Mouse (Mus musculus) embryonic stem cell, embryonic (primary cell): ENCODE measurements around the gene Prkg1.
"Not testable (repeated sequence)": the region's sequence is repeated elsewhere in the genome, so short reads cannot be mapped to it uniquely, and the experiment has no call there.

Experiments
- CTCF ChIA-PET, 4 experiments: fragments of 300-600 bp in 2 of 4; fragments of 350-600 bp in 2 of 4; sonication (Branson Sonifier 250); formaldehyde crosslinking; loops; one replicate each; lab custom pipeline; 2022; ENCODE audit warnings: inconsistent platforms in 2 of 4; lab: Charles Lee
- POLR2A ChIA-PET, 4 experiments: fragments of 300-600 bp in 2 of 4; fragments of 350-600 bp in 2 of 4; sonication (Branson Sonifier 250); formaldehyde crosslinking; loops; one replicate each; lab custom pipeline; 2022; ENCODE audit warnings: antibody characterized with exemption in 4 of 4, inconsistent platforms in 1 of 4; lab: Charles Lee

Prkg1 gene

DNA sequence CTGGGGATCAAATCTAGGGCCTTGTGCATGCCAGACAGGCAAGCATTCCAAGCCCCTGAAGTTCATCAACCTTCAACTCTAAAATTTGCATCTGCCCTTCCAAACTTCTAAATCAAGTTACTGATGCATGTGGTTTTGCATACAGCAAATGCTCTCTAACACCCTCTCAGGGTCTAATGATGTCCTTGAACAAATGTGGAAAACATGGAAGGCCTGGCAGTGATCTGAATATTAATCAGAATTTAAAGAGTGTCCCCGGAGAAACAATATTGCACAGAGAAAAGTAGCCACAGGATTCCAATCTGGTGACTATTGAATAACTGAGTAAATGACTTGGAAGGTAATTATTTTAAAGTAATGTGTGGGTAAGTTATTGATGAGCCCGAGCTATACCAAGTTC is 481.2 kb downstream of the Prkg1 start:
- POLR2A ChIA-PET: no interaction called here
- CTCF ChIA-PET: no interaction called here

DNA sequence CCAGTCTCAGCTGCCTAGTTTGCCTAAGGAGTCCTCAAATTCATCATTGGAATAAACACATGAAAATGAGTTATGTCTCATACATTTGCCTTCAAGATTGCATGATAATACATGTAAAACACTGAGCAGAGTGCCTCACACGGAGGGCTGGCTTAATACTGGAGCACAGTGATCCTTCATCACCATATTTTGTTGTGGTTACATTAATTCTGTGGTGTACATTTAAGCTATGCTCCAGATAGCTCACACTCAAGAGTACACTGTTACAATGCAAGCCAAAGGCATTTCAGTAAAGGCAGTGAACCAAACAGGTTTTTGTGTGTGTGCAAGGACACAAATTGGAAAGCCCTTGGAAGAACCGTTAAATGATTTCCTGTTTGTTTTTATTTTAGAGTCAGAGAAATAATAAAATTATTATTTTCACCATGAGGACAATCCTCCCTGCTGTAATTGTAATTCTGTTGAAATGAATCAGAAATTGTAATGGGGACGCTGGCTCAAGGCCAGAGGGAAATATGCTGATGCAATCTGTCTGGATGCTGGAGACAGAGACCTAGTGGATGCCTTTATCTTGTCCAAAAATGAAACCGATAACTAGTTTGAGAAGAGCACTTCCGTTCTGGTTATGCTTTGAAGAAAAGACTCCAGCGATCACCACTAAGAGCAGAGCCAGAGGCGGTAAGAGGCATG is 484.9 kb downstream of the Prkg1 start:
- ChIA-PET POLR2A (no interaction called here), CTCF (no interaction called here)

DNA sequence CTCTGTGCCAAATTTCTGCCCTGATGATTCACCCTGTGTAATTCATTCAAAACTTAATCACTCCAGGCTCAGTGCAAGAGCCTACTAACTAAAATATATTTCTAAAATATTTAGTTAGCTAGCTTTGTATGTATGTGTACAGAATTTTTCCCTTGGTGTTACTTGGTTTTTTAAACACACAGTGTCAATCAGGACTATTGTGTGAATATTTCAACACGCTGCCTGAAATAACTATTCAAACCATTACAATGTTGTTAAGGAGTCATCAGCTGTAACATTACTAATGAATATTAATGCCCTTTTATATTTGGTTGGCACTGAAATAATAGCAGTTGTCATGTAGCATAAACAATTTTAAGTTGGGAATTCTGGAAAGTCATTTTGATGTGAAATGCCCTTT is 502.4 kb downstream of the Prkg1 start:
- POLR2A ChIA-PET: no interaction called here
- CTCF ChIA-PET: no interaction called here

DNA sequence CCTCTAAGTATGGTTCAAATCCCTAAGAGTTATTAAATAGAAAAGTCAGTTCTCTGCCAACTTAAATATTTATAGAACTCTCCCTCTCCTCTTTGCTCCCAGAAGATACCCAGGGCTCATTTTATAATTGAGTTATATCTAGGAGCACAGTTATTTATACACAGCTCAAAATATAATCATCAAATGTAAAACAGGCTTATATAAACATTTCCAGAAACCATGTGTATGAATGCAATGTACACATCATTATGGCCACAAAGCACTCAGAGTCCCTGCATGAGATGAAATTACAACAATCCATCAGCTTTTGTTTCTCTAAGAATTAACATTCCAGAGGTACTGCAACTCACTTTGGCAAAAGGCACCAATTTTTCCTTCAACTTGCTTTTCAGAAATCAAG is 504.3 kb downstream of the Prkg1 start:
- ChIA-PET POLR2A (no interaction called here), CTCF (interaction anchor here in 1 of 4 experiments (0.6 kb wide), 1 partner anchor 78 kb away, joined by 3 read pairs; no protein-coding TSS in a partner anchor)

DNA sequence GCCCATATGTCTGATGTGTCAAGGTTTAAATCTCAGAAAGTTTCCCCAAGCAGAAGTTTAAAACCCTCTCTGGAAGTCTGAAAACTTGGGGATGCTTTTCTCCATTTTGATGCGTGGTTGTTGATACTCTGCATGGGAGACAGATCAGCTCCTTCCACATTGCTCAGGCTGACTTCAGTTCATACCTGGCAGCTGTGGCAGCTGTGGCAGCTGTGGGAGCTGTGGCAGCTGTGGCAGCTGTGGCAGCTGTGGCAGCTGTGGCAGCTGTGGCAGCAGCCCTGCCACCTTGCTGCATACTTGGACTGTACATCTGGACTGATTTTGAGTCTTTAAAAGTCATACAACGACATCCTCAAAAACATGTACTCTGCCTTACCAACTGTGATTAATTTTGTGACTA is 509.1 kb downstream of the Prkg1 start:
- ChIA-PET CTCF (no interaction called here), POLR2A (no interaction called here)

DNA sequence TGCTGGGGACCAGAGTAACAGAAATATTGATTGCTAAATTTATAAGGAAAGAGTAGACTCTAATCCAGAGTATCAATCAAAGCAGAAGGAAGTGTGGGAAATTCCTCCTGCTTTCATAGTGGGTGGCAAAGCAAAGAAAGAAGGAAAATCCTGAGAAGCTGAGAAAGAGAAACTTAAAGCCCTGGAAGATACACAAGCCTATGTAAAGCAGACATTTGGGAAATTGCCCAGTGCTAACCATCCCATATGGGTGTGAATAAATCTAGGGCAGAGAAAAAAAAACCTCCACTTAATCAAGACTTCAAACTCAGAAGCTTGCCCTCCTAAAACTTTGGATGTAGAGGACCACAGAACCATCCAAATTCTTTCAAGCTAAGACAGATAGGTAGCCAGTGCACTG is 532.4 kb downstream of the Prkg1 start:
- CTCF ChIA-PET: interaction anchor here in 1 of 4 experiments (0.6 kb wide), 1 partner anchor 131 kb away, joined by 9 read pairs; no protein-coding TSS in a partner anchor
- POLR2A ChIA-PET: no interaction called here

DNA sequence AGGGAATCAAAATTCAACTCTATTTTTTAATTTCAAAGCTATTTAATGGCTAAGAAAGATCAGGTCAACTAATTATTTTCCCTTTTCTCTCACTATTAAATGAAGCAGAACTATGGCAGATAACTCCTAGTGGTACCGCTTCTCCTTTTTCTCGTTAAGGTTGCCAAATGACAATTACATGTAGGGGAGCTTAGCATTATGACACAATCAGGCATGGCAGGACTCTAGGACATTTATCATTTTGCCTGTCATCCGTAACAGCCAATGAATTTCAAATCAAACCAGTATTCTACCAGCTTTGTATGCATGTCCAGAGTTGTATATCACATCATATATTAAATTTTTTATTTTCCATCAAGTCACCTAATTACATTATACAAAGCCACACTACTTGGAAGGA is 536.4 kb downstream of the Prkg1 start:
- CTCF ChIA-PET: no interaction called here
- POLR2A ChIA-PET: no interaction called here

DNA sequence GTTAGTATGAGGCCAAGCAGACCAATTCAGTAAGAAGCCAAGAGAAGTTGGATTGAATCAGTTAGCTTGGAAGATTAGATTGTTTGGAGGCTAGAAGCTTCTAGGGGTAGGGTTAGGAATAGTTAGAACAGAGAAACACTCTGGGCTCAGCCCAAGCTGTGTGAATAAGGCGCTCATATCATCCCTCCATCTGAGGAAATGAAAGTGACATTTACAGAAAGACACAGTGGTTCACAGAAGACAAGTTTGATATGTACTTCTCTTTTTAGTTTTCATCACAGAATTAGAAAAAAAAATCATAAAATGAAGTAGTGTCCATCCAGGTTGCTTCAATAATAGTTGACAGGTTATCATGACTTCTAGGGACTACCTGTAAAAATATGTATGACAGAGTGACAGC is 541.4 kb downstream of the Prkg1 start:
- ChIA-PET POLR2A (interaction anchor here in 1 of 4 experiments (0.6 kb wide), 1 partner anchor 559 kb away, joined by 5 read pairs; no protein-coding TSS in a partner anchor), CTCF (no interaction called here)

DNA sequence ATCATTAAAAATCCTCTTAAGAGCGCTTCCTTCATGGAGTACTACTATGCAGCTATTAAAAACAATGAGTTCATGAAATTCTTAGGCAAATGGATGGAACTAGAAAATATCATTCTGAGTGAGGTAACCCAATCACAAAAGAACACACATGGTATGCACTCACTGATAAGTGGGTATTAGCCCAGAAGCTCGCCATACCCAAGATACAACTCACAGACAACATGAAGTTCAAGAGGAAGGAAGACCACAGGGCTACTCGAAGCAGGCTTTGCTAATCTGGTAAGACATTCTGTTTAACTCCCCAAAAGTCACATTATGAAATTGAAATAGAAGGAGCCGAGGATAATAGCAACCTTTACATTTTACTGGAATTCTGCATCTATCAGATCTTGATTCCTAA is 545.6 kb downstream of the Prkg1 start:
- POLR2A ChIA-PET: not testable (repeated sequence)

DNA sequence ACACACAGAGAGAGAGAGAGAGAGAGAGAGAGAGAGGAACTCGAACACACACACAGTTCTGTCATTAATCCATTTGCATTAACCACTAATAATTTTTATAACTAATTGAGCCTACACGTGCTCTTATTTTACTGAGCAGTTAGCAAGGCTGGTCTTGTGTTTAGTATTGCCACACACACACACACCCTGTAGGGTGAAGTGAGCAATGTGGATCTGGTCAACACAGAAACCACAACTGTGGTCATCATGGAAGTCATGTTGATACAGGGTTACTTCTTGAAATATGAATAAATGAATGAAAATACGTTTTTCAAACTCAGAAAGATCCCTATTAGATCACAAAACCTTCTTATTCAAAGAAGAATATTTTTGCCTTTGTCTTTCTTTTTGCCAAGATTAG is 554.0 kb downstream of the Prkg1 start:
- ChIA-PET CTCF (no interaction called here), POLR2A (no interaction called here)

More for the DNA sequence above, 545.6 kb downstream of the Prkg1 start:
- CTCF ChIA-PET: not testable (repeated sequence)

DNA sequence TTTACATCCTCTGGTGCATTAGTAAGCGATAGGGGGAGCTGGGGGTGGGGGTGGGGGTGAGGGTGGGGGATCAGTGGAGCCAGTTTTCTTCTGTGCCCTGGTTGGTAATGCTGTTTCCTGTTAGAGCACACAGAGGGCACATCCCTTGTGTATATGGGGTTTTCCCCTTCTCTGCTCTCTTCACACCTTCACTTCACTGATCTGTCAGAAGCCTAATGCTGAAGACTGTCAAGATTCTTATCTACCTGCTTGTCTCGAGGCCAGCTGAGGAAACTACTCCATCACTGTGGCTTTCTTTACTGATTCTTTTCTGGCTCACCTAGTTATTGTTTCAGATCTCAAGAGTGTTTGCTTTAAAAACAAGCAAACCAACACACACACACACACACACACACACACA is 554.4 kb downstream of the Prkg1 start:
- CTCF ChIA-PET: no interaction called here
- POLR2A ChIA-PET: no interaction called here

DNA sequence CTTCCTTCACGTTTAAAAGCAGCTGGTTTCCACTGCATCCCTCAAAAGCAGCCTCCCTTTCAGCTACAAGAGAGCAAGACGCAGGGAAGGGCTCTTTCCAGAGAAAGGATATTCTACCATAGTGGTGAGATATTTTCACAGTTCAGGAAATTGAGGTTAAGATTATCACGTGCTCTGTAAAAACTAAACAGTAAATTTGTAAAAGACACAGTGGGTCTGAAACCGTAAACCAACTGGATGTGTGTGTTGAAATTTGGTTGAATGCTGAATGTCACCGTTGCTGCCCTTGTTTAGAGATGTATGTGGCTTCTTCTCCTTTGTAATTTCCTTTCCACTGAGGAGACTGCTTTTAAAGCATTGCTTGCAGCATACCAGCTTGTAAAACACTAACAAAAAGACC is 565.2 kb downstream of the Prkg1 start:
- CTCF ChIA-PET: no interaction called here

DNA sequence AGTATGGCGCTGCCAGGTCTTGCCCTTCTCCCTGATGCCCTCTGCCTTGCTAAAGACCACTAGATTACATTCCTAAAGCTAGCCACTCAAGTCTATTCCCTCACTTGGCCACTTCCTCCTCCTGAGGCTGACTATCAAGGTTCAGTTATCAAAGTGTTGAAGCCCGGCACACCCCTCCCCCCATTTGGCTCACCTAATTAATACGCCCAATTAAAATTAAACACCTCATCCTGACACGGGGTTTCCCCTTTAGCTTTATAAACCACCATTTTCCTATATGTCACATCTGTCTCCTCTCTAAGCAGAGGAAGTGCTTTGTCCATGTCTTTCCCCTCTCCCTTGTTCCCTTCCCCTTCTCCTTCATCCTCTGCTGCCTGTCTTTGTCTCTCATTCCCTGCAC is 566.4 kb downstream of the Prkg1 start:
- ChIA-PET CTCF (no interaction called here), POLR2A (no interaction called here)

More for the DNA sequence above, 565.2 kb downstream of the Prkg1 start:
- POLR2A ChIA-PET: no interaction called here

DNA sequence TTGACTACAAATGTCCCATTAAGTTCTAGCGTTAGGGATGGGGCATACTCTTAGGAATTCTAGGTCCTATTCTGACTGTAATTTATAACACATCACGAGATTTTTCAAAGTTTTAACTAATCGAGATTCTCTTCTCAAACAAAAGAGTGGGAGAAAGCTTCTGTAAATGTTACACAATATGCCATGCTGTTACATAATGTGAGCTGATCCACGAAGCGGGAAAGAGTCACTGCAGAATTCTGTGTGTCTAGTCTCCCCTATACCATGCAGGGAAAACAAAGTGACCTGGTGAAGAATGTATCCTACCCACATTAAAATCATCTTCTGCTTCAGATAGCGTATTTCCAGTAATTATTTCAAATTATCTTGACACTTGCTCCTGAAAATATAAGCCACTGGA is 567.8 kb downstream of the Prkg1 start:
- CTCF ChIA-PET: no interaction called here

DNA sequence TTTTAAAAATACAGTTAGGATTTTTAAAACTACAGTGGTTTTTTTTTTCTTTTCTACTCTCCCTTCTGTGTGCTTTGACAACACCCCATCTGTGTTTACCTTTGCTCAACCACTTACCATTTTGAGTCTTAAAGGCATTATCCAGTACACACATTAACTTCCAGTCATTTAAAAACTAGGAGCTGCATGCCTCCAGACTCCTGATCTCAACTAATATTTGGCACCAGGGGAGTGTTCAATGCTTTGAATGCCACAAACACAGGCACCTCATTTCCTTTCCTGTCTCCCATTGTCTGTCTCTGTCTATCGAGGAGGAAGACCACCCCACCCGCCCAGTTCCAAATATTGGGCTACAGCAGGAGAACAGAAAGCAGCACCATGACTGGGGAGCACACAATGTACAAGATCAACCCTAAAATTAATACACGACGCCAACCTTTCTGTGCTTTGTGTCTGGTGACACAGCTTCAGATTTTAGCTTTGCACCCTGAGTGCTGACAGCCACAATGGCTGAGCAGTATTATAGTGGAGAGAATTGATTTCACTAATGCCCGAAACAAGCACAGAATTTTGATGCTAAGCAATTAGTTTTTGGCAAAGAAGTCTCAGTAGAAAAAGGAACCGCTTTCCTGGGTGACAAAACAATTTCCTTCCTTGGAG is 576.1 kb downstream of the Prkg1 start:
- ChIA-PET CTCF (interaction anchor here in 1 of 4 experiments (0.5 kb wide), 1 partner anchor 29 kb away, joined by 3 read pairs; no protein-coding TSS in a partner anchor), POLR2A (no interaction called here)

More for the DNA sequence above, 567.8 kb downstream of the Prkg1 start:
- POLR2A ChIA-PET: no interaction called here

DNA sequence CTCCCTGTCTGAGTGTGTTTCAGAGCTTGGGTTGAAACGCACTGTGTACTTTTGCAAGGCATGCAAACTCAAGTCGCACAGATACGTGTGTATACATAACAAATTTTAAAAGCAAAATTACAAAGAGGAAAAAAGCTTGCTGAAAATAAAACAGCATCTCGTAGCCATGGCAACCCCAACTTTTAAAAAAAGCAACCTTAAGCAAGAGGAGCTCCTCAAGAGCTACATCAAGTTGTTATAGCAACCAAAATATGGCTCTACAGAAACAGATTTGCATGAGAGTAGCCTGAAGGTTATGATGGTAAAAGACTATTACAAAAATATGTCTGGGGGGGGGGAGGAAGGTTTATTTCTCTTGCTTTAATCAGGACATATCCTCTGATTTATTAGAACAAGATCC is 584.1 kb downstream of the Prkg1 start:
- ChIA-PET CTCF (no interaction called here), POLR2A (interaction anchor here in 1 of 4 experiments (1.1 kb wide), 1 partner anchor 12 kb away, joined by 3 read pairs; no protein-coding TSS in a partner anchor)

DNA sequence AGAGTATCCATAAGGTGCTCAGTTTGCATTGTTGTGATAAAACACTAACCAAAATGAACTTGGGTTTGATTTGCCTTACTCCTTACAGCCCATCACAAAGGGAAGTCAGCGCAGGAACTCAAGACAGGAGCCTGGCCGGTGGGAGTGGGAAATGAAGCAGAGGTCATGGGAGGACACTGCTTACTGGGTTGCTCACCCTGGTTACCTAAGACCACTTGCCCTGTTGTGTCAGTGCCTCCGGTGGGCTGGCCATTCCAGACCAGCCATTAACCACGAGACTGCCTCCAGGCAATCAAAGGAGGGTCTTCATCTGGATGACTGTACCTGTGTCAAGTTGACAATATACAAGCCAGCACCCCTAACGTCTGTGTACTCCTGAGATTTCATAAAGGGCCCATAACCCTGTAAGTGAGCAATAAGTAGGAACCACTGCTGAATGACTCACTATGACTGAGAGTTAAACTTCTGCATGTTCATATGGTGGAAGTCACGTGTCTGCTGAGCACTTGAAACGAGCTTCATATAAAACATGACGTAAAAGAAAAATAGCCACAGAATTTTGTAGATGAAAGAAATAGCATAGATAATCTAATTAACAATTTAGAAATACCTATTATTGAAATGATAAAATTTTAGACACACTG is 587.4 kb downstream of the Prkg1 start:
- ChIA-PET POLR2A (no interaction called here), CTCF (no interaction called here)

DNA sequence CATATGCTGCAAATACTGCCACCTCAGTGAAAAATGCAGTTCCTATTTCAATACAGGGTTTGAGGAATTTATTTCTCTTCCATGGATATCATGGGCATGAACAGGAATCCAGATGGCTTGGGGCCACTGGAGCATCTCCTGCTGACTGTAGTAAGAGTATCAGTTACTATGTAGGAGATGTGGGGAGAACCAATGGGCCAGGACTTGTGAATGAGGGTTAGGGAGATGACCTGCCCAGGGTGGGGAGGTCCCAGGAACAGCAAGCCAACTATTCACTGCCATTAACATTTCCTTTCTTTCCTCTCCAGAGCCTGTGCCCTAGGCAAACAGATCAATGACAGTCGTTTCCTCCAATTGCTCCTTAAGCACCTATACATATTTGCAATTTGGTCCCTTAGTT is 593.8 kb downstream of the Prkg1 start:
- POLR2A ChIA-PET: interaction anchor here in 1 of 4 experiments (1.0 kb wide), 1 partner anchor 88 kb away, joined by 3 read pairs; the partner anchor contains the start of gene Cstf2t

DNA sequence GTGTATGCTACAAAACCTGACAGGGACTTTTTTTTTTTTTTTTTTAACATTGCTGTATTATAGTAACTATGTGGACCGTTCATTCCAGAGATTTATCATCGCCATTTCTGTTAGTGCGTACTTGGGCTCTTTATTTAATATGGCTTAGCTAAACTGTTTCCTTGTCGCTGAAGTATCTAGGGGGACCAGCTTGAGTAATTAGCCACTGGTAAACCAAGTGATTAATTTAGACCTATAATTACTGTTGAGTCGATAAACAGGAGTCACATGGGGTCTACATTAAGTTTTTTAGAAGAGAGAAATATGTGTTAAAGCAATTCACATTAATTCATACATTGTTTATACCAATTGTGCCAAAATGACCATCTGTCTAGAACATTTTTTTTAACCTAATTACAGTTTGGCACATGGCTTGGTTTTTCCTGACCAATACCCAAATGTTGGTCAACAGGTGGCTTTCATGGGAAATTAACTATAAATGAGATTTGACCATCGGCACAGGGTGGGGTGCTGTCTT is 605.8 kb downstream of the Prkg1 start:
- POLR2A ChIA-PET: interaction anchor here in 1 of 4 experiments (1.1 kb wide), 1 partner anchor 45 kb away, joined by 3 read pairs; no protein-coding TSS in a partner anchor

More for the DNA sequence above, 593.8 kb downstream of the Prkg1 start:
- CTCF ChIA-PET: no interaction called here

DNA sequence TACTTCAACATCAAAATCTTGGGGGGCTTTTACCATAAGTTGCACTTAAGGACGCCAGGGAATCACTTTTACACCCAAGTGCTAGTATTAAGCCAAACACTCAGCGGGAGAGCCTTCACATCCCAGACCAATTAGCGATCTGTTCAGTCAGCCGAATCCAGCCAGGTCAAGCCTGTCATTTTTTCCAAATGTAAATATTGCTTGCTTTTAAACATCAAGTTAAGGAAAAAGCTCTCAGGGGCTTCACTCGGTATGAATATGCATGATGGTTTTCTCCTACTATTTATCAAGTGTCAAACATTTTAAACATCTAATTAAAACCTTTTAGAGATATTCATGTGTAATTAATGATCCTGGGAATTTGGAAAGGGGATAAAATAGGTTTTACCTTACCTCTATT is 611.4 kb downstream of the Prkg1 start:
- CTCF ChIA-PET: no interaction called here
- POLR2A ChIA-PET: interaction anchor here in 1 of 4 experiments (0.5 to 1.1 kb wide), 2 partner anchors 37 to 71 kb away, joined by 3 read pairs; partner anchors contain the start of gene Cstf2t

More for the DNA sequence above, 605.8 kb downstream of the Prkg1 start:
- CTCF ChIA-PET: no interaction called here
